In the genomic region with DNA sequence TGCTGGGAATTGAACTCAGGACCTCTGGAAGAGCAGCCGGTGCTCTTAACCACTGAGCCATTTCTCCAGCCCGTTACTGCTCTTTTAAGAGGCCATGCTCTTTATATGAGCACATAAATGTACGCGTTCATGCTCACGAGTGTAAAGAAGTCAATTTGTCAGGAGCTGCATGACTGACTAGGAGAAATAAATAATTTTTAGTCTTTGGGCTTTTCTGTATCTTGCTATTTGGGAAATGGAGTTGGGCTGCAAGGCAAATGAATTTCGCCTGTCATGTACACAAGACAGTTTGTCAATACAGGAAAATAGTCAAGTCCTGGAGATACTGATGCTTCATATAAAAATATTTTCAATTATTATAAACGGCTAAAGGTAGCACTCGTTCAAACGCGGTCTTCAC, we compare ENCODE assay signal across 8 mouse cellular contexts. TPM values are rescaled to one million over a fixed set of nuclear protein-coding genes. Genes with fewer than 3 reads are reported as not detected.
DNase-seq lines count a peak whose midpoint lies in the region; ATAC-seq and TF ChIP-seq lines count a peak whose summit lies in the region.

No protein-coding gene starts in this region.

- no peak for TF ChIP-seq EP300 in MEL (IDR thresholded peaks at IDR 0.05; ENCODE audit: low read depth in 1 of 2, low read length in 2 of 2)

- no peak for ATAC-seq in heart, embryonic 16.5 days (replicated peaks; ENCODE audit: extremely low read depth, insufficient read depth, low FRiP score)
- peak; percentile 12; the same call in 1 of the 2 replicates for ATAC-seq in forebrain, postnatal 0 days
- no peak for ATAC-seq in granulocyte monocyte progenitor cell, adult 5-6 weeks (replicated peaks; ENCODE audit: poor library complexity, severe bottlenecking)

- no peaks in the 10 kb centered on the region; the same call in 1 of the 2 replicates for H3K36me3 ChIP-seq in heart, embryonic 16.5 days (ENCODE audit: control insufficient read depth, insufficient read depth)
- H3K36me3 ChIP-seq in MEL (ENCODE audit: control insufficient read depth in 1 of 2, insufficient read depth in 2 of 2, low read length in 2 of 2) (peaks cover 0 to 4% of the 10 kb centered on the region in 2 experiments; a peak in 2 of 4 replicates), macrophage (ENCODE audit: inconsistent target) (no peaks in the 10 kb centered on the region)
- H3K36me3 ChIP-seq in forebrain, postnatal 0 days (ENCODE audit: insufficient read depth), result no peaks in the 10 kb centered on the region; the same call in 1 of the 2 replicates

- H3K9ac ChIP-seq in heart, embryonic 16.5 days (ENCODE audit: low read length), result peak overlapping the region; percentile 92
- H3K9ac ChIP-seq in MEL (ENCODE audit: control insufficient read depth, low read depth, low read length, poor library complexity, severe bottlenecking), result peak overlapping the region; percentile 85
- peak overlapping the region; percentile 89 for H3K9ac ChIP-seq in forebrain, postnatal 0 days

- 42% methylated on average over 10 of the region's 10 CpGs for WGBS in heart, embryonic 16.5 days
- 33% methylated on average over 10 of the region's 10 CpGs for WGBS in forebrain, postnatal 0 days
- 28% methylated on average over 10 of the region's 10 CpGs for WGBS in macrophage (ENCODE audit: missing documents)

- H3K79me2 ChIP-seq in MEL (ENCODE audit: control insufficient read depth, insufficient read depth, low read length, poor library complexity) (peaks cover 2% of the 10 kb centered on the region; the same call in 1 of the 2 replicates), macrophage (ENCODE audit: inconsistent target) (no peaks in the 10 kb centered on the region; the same call in 1 of the 2 replicates)

- intact Hi-C loops in heart, postnatal 10 days (cut with DNase I), result loop anchor here (2.0 to 5.0 kb wide), 3 partner anchors 20 to 49 kb away; a partner anchor contains a TSS

- H3K27me3 ChIP-seq in heart, embryonic 16.5 days (ENCODE audit: control insufficient read depth, insufficient read depth, low read length), result no peaks in the 10 kb centered on the region
- H3K27me3 ChIP-seq in MEL (ENCODE audit: control insufficient read depth in 1 of 2, insufficient read depth in 2 of 2, low read length in 2 of 2), result no peaks in the 10 kb centered on the region
- no peaks in the 10 kb centered on the region for H3K27me3 ChIP-seq in forebrain, postnatal 0 days (ENCODE audit: insufficient read depth, low read length)

- DNase-seq in heart, postnatal 10 days, result no peak
- DNase-seq in MEL (ENCODE audit: low read depth, low spot score), result no peak
- peak; percentile 50 for DNase-seq in forebrain, postnatal 0 days
- no peak for DNase-seq in thymus, postnatal 14 days
- no peak for DNase-seq in left cerebral cortex, adult 9 months (ENCODE audit: low spot score in 2 of 2)

- no peak for TF ChIP-seq POLR2A in MEL (IDR thresholded peaks at IDR 0.05; ENCODE audit: control insufficient read depth in 1 of 2, insufficient read depth in 1 of 2, low read depth in 1 of 2, low read length in 2 of 2, poor library complexity in 1 of 2)

- peak overlapping the region; percentile 95 for H3K27ac ChIP-seq in heart, embryonic 16.5 days (ENCODE audit: low read length)
- H3K27ac ChIP-seq in MEL (ENCODE audit: control insufficient read depth, low read depth, low read length) (peak overlapping the region; percentile 74), macrophage (peak overlapping the region; percentile 46; the same call in 1 of the 2 replicates)
- H3K27ac ChIP-seq in forebrain, postnatal 0 days (ENCODE audit: low read depth, low read length), result peak overlapping the region; percentile 94

- H3K4me1 ChIP-seq in heart, embryonic 16.5 days (ENCODE audit: control insufficient read depth, insufficient read depth, low read length), result peaks cover 8% of the 10 kb centered on the region
- no peaks in the 10 kb centered on the region for H3K4me1 ChIP-seq in MEL (ENCODE audit: control insufficient read depth in 1 of 2, insufficient read depth in 2 of 2, low read length in 2 of 2)
- H3K4me1 ChIP-seq in forebrain, postnatal 0 days (ENCODE audit: insufficient read depth), result peaks cover 6% of the 10 kb centered on the region

- H3K9me3 ChIP-seq in heart, embryonic 16.5 days (replicated peaks; ENCODE audit: control insufficient read depth, low read length), result no peaks in the 10 kb centered on the region
- no peaks in the 10 kb centered on the region for H3K9me3 ChIP-seq in MEL (replicated peaks; ENCODE audit: insufficient read depth, low read length)
- no peaks in the 10 kb centered on the region for H3K9me3 ChIP-seq in forebrain, postnatal 0 days (ENCODE audit: low read length)

- TF ChIP-seq RAD21 in MEL (IDR thresholded peaks at IDR 0.05; ENCODE audit: low read depth, low read length), result no peak

- peak overlapping the region; percentile 81 for H3K4me2 ChIP-seq in heart, embryonic 16.5 days (ENCODE audit: low read depth, low read length)
- H3K4me2 ChIP-seq in forebrain, postnatal 0 days (ENCODE audit: low read depth), result peak overlapping the region; percentile 57

- no peak for TF ChIP-seq CTCF in MEL (IDR thresholded peaks at IDR 0.05 in 2 of 3, conservative IDR thresholded peaks at IDR 0.05 in 1 of 3; ENCODE audit: control insufficient read depth in 1 of 3, insufficient read depth in 1 of 3, low read depth in 2 of 3, low read length in 3 of 3, poor library complexity in 1 of 3, severe bottlenecking in 1 of 3)
- TF ChIP-seq CTCF in forebrain, postnatal 0 days (IDR thresholded peaks at IDR 0.05; ENCODE audit: low read depth), result no peak

- H3K4me3 ChIP-seq in heart, embryonic 16.5 days (ENCODE audit: low read length), result peak overlapping the region; percentile 70
- peak overlapping the region; percentile 69 to 90 for H3K4me3 ChIP-seq in MEL (ENCODE audit: control insufficient read depth in 1 of 2, insufficient read depth in 1 of 2, low read depth in 2 of 2, low read length in 2 of 2)
- H3K4me3 ChIP-seq in forebrain, postnatal 0 days (ENCODE audit: low read depth, low read length), result peak overlapping the region; percentile 64
- peak overlapping the region; percentile 51 for H3K4me3 ChIP-seq in macrophage (ENCODE audit: inconsistent target)

RNA-seq across cellular contexts. Expression of a gene that starts 0.8 kb away (rescaled TPM):
- polyA plus RNA-seq in heart, embryonic 16.5 days (2015; fragmentation: Nextera tagmentation; extraction: Ambion mirVana), result 8.2 and 8.3 TPM in 2 replicates
- 1 to 10 TPM; 8.3 to 8.9 TPM for total RNA-seq in heart, postnatal 10 days (2021)
- 3.5 and 4.8 TPM in 2 replicates for total RNA-seq in MEL (2012; rRNA removed)
- polyA plus RNA-seq in MEL (2012; ENCODE audit: insufficient read depth in 1 of 2, insufficient read length in 2 of 2, low read depth in 1 of 2, low replicate concordance in 2 of 2, missing spikeins in 1 of 2), result 1 to 10 TPM in 1 of 2 experiments, not detected in 1; 9.4 TPM
- 11.9 and 14.4 TPM in 2 replicates for total RNA-seq in forebrain, postnatal 0 days (2014; rRNA removed)
- polyA plus RNA-seq in forebrain, postnatal 0 days (2015; fragmentation: Nextera tagmentation; extraction: Ambion mirVana), result 6.6 and 15.8 TPM in 2 replicates
- total RNA-seq in macrophage (2018; cell fraction: chromatin; rRNA removed), result 10 to 100 TPM in 12 of 26 experiments, 1 to 10 TPM in 14; 1.7 to 18.5 (median 9.3) TPM
- 1 to 10 TPM; 1.7 to 9.4 (median 6.3) TPM for total RNA-seq in macrophage (2018; cell fraction: cytosol; rRNA removed)
- total RNA-seq in macrophage (2018; cell fraction: nucleus; rRNA removed), result 10 to 100 TPM in 8 of 26 experiments, 1 to 10 TPM in 18; 1.1 to 17.3 (median 6.1) TPM
- 4.4 to 6.4 TPM (median 5.5 TPM) in 3 replicates for polyA plus RNA-seq in macrophage (2018)
- total RNA-seq in granulocyte monocyte progenitor cell, adult 5-6 weeks (2014; fragmentation: Nextera tagmentation), result 10.7 and 12.4 TPM in 2 replicates
- 6.9 and 9.3 TPM in 2 replicates for total RNA-seq in granulocyte monocyte progenitor cell, adult 5-6 weeks (2017)

RNA-seq across cellular contexts. Expression of a gene that starts 30.7 kb away (rescaled TPM):
- 16.0 and 18.4 TPM in 2 replicates for polyA plus RNA-seq in heart, embryonic 16.5 days (2015; fragmentation: Nextera tagmentation; extraction: Ambion mirVana)
- total RNA-seq in heart, postnatal 10 days (2021), result 10 to 100 TPM; 46.7 to 53.1 TPM
- 12.5 and 14.3 TPM in 2 replicates for total RNA-seq in MEL (2012; rRNA removed)
- polyA plus RNA-seq in MEL (2012; ENCODE audit: insufficient read depth in 1 of 2, insufficient read length in 2 of 2, low read depth in 1 of 2, low replicate concordance in 2 of 2, missing spikeins in 1 of 2) (100 to 1,000 TPM in 1 of 2 experiments, 10 to 100 TPM in 1; 15.4 to 141 TPM), macrophage (2018) (2.6 to 4.6 TPM (median 2.8 TPM) in 3 replicates)
- total RNA-seq in forebrain, postnatal 0 days (2014; rRNA removed), result 5.9 and 7.3 TPM in 2 replicates
- polyA plus RNA-seq in forebrain, postnatal 0 days (2015; fragmentation: Nextera tagmentation; extraction: Ambion mirVana), result 0.72 and 2.1 TPM in 2 replicates
- total RNA-seq in macrophage (2018; cell fraction: chromatin; rRNA removed), result 10 to 100 TPM in 20 of 26 experiments, 1 to 10 TPM in 6; 3.5 to 53.3 (median 19.7) TPM
- 1 to 10 TPM; 1.5 to 8.5 (median 4.1) TPM for total RNA-seq in macrophage (2018; cell fraction: cytosol; rRNA removed)
- total RNA-seq in macrophage (2018; cell fraction: nucleus; rRNA removed), result 10 to 100 TPM in 14 of 26 experiments, 1 to 10 TPM in 12; 3.4 to 24.4 (median 10.2) TPM
- total RNA-seq in granulocyte monocyte progenitor cell, adult 5-6 weeks (2014; fragmentation: Nextera tagmentation), result 16.5 and 22.3 TPM in 2 replicates
- 50.3 and 51.3 TPM in 2 replicates for total RNA-seq in granulocyte monocyte progenitor cell, adult 5-6 weeks (2017)

RNA-seq across cellular contexts. Expression of a gene that starts 45.1 kb away (rescaled TPM):
- polyA plus RNA-seq in heart, embryonic 16.5 days (2015; fragmentation: Nextera tagmentation; extraction: Ambion mirVana), result 3.0 and 3.2 TPM in 2 replicates
- total RNA-seq in heart, postnatal 10 days (2021), result 10 to 100 TPM in 1 of 2 experiments, 1 to 10 TPM in 1; 7.6 to 10.3 TPM
- 0.78 and 0.89 TPM in 2 replicates for total RNA-seq in MEL (2012; rRNA removed)
- polyA plus RNA-seq in MEL (2012; ENCODE audit: insufficient read depth in 1 of 2, insufficient read length in 2 of 2, low read depth in 1 of 2, low replicate concordance in 2 of 2, missing spikeins in 1 of 2) (1 to 10 TPM in 1 of 2 experiments, not detected in 1; 1.4 TPM), macrophage (2018) (1.3 to 2.7 TPM (median 1.6 TPM) in 3 replicates)
- total RNA-seq in forebrain, postnatal 0 days (2014; rRNA removed), result 9.5 and 11.5 TPM in 2 replicates
- 3.0 and 3.9 TPM in 2 replicates for polyA plus RNA-seq in forebrain, postnatal 0 days (2015; fragmentation: Nextera tagmentation; extraction: Ambion mirVana)
- 1 to 10 TPM in 15 of 26 experiments, under 1 TPM in 8, not detected in 3; 0.31 to 4.4 (median 1.5) TPM for total RNA-seq in macrophage (2018; cell fraction: chromatin; rRNA removed)
- total RNA-seq in macrophage (2018; cell fraction: cytosol; rRNA removed), result 1 to 10 TPM in 15 of 26 experiments, under 1 TPM in 11; 0.24 to 2.0 (median 1.1) TPM
- total RNA-seq in macrophage (2018; cell fraction: nucleus; rRNA removed), result 1 to 10 TPM in 15 of 26 experiments, under 1 TPM in 11; 0.20 to 4.7 (median 1.2) TPM
- 3.7 TPM in 1 of 2 replicates, not detected in the other for total RNA-seq in granulocyte monocyte progenitor cell, adult 5-6 weeks (2014; fragmentation: Nextera tagmentation)
- 0.31 and 2.8 TPM in 2 replicates for total RNA-seq in granulocyte monocyte progenitor cell, adult 5-6 weeks (2017)

RNA-seq across cellular contexts. Expression of a gene that starts 46.7 kb away (rescaled TPM):
- 8.5 and 9.6 TPM in 2 replicates for polyA plus RNA-seq in heart, embryonic 16.5 days (2015; fragmentation: Nextera tagmentation; extraction: Ambion mirVana)
- total RNA-seq in heart, postnatal 10 days (2021), result 10 to 100 TPM; 10.0 to 11.2 TPM
- 4.3 and 4.9 TPM in 2 replicates for total RNA-seq in MEL (2012; rRNA removed)
- polyA plus RNA-seq in MEL (2012; ENCODE audit: insufficient read depth in 1 of 2, insufficient read length in 2 of 2, low read depth in 1 of 2, low replicate concordance in 2 of 2, missing spikeins in 1 of 2) (1 to 10 TPM in 1 of 2 experiments, not detected in 1; 5.0 TPM), macrophage (2018) (2.9 to 5.0 TPM (median 3.6 TPM) in 3 replicates)
- 19.5 and 20.3 TPM in 2 replicates for total RNA-seq in forebrain, postnatal 0 days (2014; rRNA removed)
- 8.0 and 9.4 TPM in 2 replicates for polyA plus RNA-seq in forebrain, postnatal 0 days (2015; fragmentation: Nextera tagmentation; extraction: Ambion mirVana)
- total RNA-seq in macrophage (2018; cell fraction: chromatin; rRNA removed), result 10 to 100 TPM in 15 of 26 experiments, 1 to 10 TPM in 11; 2.2 to 18.6 (median 10.8) TPM
- 1 to 10 TPM in 22 of 26 experiments, under 1 TPM in 4; 0.51 to 6.0 (median 3.6) TPM for total RNA-seq in macrophage (2018; cell fraction: cytosol; rRNA removed)
- total RNA-seq in macrophage (2018; cell fraction: nucleus; rRNA removed), result 10 to 100 TPM in 10 of 26 experiments, 1 to 10 TPM in 16; 1.2 to 14.1 (median 8.6) TPM
- total RNA-seq in granulocyte monocyte progenitor cell, adult 5-6 weeks (2014; fragmentation: Nextera tagmentation), result 6.1 and 8.0 TPM in 2 replicates
- total RNA-seq in granulocyte monocyte progenitor cell, adult 5-6 weeks (2017), result 10.9 and 13.4 TPM in 2 replicates
